In the genomic region with DNA sequence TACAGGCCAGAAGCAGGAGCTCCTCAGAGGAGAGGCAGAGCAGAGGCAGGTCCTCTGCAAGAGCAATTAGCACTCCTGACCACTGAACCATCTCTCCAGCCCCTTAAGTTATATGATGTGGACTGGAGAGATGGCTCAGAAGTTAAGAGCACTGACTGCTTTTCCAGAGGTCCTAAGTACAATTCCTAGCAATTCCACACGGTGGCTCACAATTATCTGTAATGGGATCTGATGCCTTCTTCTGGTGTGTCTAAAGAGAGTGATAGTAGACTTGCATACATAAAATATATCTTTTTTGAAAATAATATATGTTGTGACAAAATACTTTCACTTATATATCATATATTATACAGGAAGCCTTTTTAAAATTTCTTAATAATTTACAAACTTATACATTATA, we compare ENCODE assay signal across 20 mouse cellular contexts. TPM values are rescaled to one million over a fixed set of nuclear protein-coding genes. Genes with fewer than 3 reads are reported as not detected.
DNase-seq lines count a peak whose midpoint lies in the region; ATAC-seq and TF ChIP-seq lines count a peak whose summit lies in the region.
"Had no signal": no experiment of that assay in that cellular context is flagged by ENCODE, and none has a peak within 500 bp of the region (broad histone marks: within the 10 kb centered on the region; RNA-seq: fewer than 3 reads in every experiment).

No protein-coding gene starts in this region.

- H3K36me3 ChIP-seq in forebrain, embryonic 14.5 days (ENCODE audit: control insufficient read depth, insufficient read depth, low read length) = peaks cover 31% of the 10 kb centered on the region
- peaks cover 67% of the 10 kb centered on the region for H3K36me3 ChIP-seq in forebrain, embryonic 10.5 days (replicated peaks)
- peaks cover 3% of the 10 kb centered on the region; the same call in 1 of the 2 replicates for H3K36me3 ChIP-seq in lung, postnatal 0 days (ENCODE audit: insufficient read depth, low read length)
- H3K36me3 ChIP-seq in stomach, postnatal 0 days (ENCODE audit: control insufficient read depth, insufficient read depth, low read length) = peaks cover 11% of the 10 kb centered on the region; the same call in 1 of the 2 replicates

- no peaks in the 10 kb centered on the region for H3K4me1 ChIP-seq in forebrain, embryonic 14.5 days (ENCODE audit: control insufficient read depth, insufficient read depth, low read length)
- H3K4me1 ChIP-seq in forebrain, embryonic 10.5 days = no peaks in the 10 kb centered on the region
- H3K4me1 ChIP-seq in lung, postnatal 0 days (ENCODE audit: insufficient read depth, low read depth, low read length) = no peaks in the 10 kb centered on the region
- H3K4me1 ChIP-seq in stomach, postnatal 0 days (replicated peaks; ENCODE audit: control insufficient read depth, insufficient read depth) = no peaks in the 10 kb centered on the region
- H3K4me1 ChIP-seq: forebrain, embryonic 12.5 days; limb, embryonic 10.5 days had no signal

- peak; percentile 17 for DNase-seq in forebrain, embryonic 14.5 days (ENCODE audit: low spot score)
- no peak for DNase-seq in forebrain, embryonic 10.5 days (ENCODE audit: extremely low spot score, low spot score)
- peak; percentile 34 for DNase-seq in kidney, adult 9 months
- DNase-seq in kidney, postnatal 10 days = no peak
- no peak for DNase-seq in lung, postnatal 0 days (ENCODE audit: low spot score)
- no peak for DNase-seq in lung, postnatal 10 days
- DNase-seq in stomach, postnatal 0 days (ENCODE audit: low spot score) = no peak
- DNase-seq: adrenal gland, adult 2 months; cerebellum, adult 18-20 months; cerebellum, postnatal 14 days; gastrocnemius, postnatal 10 days; kidney, adult 8-10 months; kidney, postnatal 4 days; liver had no signal

- H3K4me2 ChIP-seq in forebrain, embryonic 14.5 days (ENCODE audit: low read length) = no peak overlapping the region
- H3K4me2 ChIP-seq in lung, postnatal 0 days (replicated peaks; ENCODE audit: low read depth, low read length) = no peak overlapping the region
- H3K4me2 ChIP-seq in stomach, postnatal 0 days (replicated peaks; ENCODE audit: low read depth) = no peak overlapping the region
- H3K4me2 ChIP-seq: embryonic facial prominence, embryonic 12.5 days; forebrain, embryonic 12.5 days; heart, embryonic 11.5 days had no signal

- no peak for ATAC-seq in forebrain, embryonic 14.5 days
- ATAC-seq in lung, postnatal 0 days = no peak
- ATAC-seq in stomach, postnatal 0 days (ENCODE audit: low FRiP score, low TSS enrichment) = no peak
- ATAC-seq in megakaryocyte, adult 5-6 weeks (ENCODE audit: poor library complexity, severe bottlenecking) = no peak
- ATAC-seq: inflammation-experienced regulatory T-cells, adult 6 months had no signal

- TF ChIP-seq EP300 in lung, postnatal 0 days (IDR thresholded peaks at IDR 0.05) = no peak
- no peak for TF ChIP-seq EP300 in stomach, postnatal 0 days (optimal IDR thresholded peaks at IDR 0.05)

- H3K4me3 ChIP-seq in forebrain, embryonic 14.5 days (ENCODE audit: low read depth, low read length) = no peak overlapping the region
- H3K4me3 ChIP-seq in forebrain, embryonic 10.5 days = no peak overlapping the region
- no peak overlapping the region for H3K4me3 ChIP-seq in lung, postnatal 0 days (ENCODE audit: low read depth, low read length)
- H3K4me3 ChIP-seq in stomach, postnatal 0 days (ENCODE audit: low read depth, low read length) = no peak overlapping the region
- H3K4me3 ChIP-seq: embryonic facial prominence, embryonic 12.5 days; forebrain, embryonic 12.5 days; limb, embryonic 10.5 days had no signal

- 58% methylated on average over 1 of the region's 1 CpGs for WGBS in forebrain, embryonic 14.5 days
- WGBS in forebrain, embryonic 10.5 days = 70% methylated on average over 1 of the region's 1 CpGs
- WGBS in lung, postnatal 0 days = 41% methylated on average over 1 of the region's 1 CpGs
- 43% methylated on average over 1 of the region's 1 CpGs for WGBS in stomach, postnatal 0 days

- H3K27ac ChIP-seq in forebrain, embryonic 14.5 days (ENCODE audit: low read depth, low read length) = no peak overlapping the region
- H3K27ac ChIP-seq in forebrain, embryonic 10.5 days = no peak overlapping the region
- H3K27ac ChIP-seq in lung, postnatal 0 days (ENCODE audit: low read length) = no peak overlapping the region
- no peak overlapping the region for H3K27ac ChIP-seq in stomach, postnatal 0 days (replicated peaks)
- H3K27ac ChIP-seq: embryonic facial prominence, embryonic 12.5 days; forebrain, embryonic 12.5 days; limb, embryonic 10.5 days had no signal

- H3K27me3 ChIP-seq in forebrain, embryonic 14.5 days (replicated peaks; ENCODE audit: control insufficient read depth, insufficient read depth, low read length) = no peaks in the 10 kb centered on the region
- no peaks in the 10 kb centered on the region for H3K27me3 ChIP-seq in forebrain, embryonic 10.5 days (ENCODE audit: poor library complexity, severe bottlenecking)
- no peaks in the 10 kb centered on the region for H3K27me3 ChIP-seq in lung, postnatal 0 days (replicated peaks; ENCODE audit: insufficient read depth, low read length)
- no peaks in the 10 kb centered on the region for H3K27me3 ChIP-seq in stomach, postnatal 0 days (ENCODE audit: control insufficient read depth, insufficient read depth, low read length)
- H3K27me3 ChIP-seq: embryonic facial prominence, embryonic 12.5 days; forebrain, embryonic 12.5 days had no signal

- no peak overlapping the region for H3K9ac ChIP-seq in forebrain, embryonic 14.5 days (ENCODE audit: low read length)
- no peak overlapping the region for H3K9ac ChIP-seq in lung, postnatal 0 days (replicated peaks; ENCODE audit: low read depth)
- no peak overlapping the region for H3K9ac ChIP-seq in stomach, postnatal 0 days (ENCODE audit: low read length)
- H3K9ac ChIP-seq: embryonic facial prominence, embryonic 12.5 days; forebrain, embryonic 12.5 days had no signal

- no peaks in the 10 kb centered on the region for H3K9me3 ChIP-seq in forebrain, embryonic 14.5 days (replicated peaks; ENCODE audit: control insufficient read depth, low read length)
- no peaks in the 10 kb centered on the region for H3K9me3 ChIP-seq in forebrain, embryonic 10.5 days
- no peaks in the 10 kb centered on the region for H3K9me3 ChIP-seq in lung, postnatal 0 days (ENCODE audit: low read length)
- no peaks in the 10 kb centered on the region for H3K9me3 ChIP-seq in stomach, postnatal 0 days (ENCODE audit: control insufficient read depth, low read length)
- H3K9me3 ChIP-seq: embryonic facial prominence, embryonic 12.5 days; forebrain, embryonic 12.5 days; limb, embryonic 10.5 days had no signal

- peak; percentile 32; the same call in 1 of the 2 replicates for TF ChIP-seq CTCF in lung, postnatal 0 days (IDR thresholded peaks at IDR 0.05)
- TF ChIP-seq CTCF in stomach, postnatal 0 days (IDR thresholded peaks at IDR 0.05; ENCODE audit: low read depth) = peak; percentile 53

RNA-seq across cellular contexts. Expression of a gene that starts 15.3 kb away (rescaled TPM):
- polyA plus RNA-seq in forebrain, embryonic 14.5 days (2014; fragmentation: Nextera tagmentation; extraction: Ambion mirVana) = 12.2 and 16.7 TPM in 2 replicates
- 18.9 and 22.9 TPM in 2 replicates for polyA plus RNA-seq in forebrain, embryonic 10.5 days (2016; fragmentation: Nextera tagmentation; extraction: Ambion mirVana)
- polyA plus RNA-seq in lung, postnatal 0 days (2015; fragmentation: Nextera tagmentation; extraction: Ambion mirVana) = 25.1 and 31.0 TPM in 2 replicates
- polyA plus RNA-seq in stomach, postnatal 0 days (2015; fragmentation: Nextera tagmentation; extraction: Ambion mirVana) = 30.2 and 33.5 TPM in 2 replicates
- total RNA-seq in megakaryocyte, adult 5-6 weeks (2015) = 56.1 and 61.0 TPM in 2 replicates
- total RNA-seq in megakaryocyte, adult 5-6 weeks (2017) = 69.5 and 70.7 TPM in 2 replicates

RNA-seq across cellular contexts. Expression of a gene that starts 27.1 kb away (rescaled TPM):
- 19.7 and 19.8 TPM in 2 replicates for polyA plus RNA-seq in forebrain, embryonic 14.5 days (2014; fragmentation: Nextera tagmentation; extraction: Ambion mirVana)
- polyA plus RNA-seq in forebrain, embryonic 10.5 days (2016; fragmentation: Nextera tagmentation; extraction: Ambion mirVana) = 21.5 and 22.0 TPM in 2 replicates
- 10.0 and 10.7 TPM in 2 replicates for polyA plus RNA-seq in lung, postnatal 0 days (2015; fragmentation: Nextera tagmentation; extraction: Ambion mirVana)
- polyA plus RNA-seq in stomach, postnatal 0 days (2015; fragmentation: Nextera tagmentation; extraction: Ambion mirVana) = 11.1 and 12.3 TPM in 2 replicates
- total RNA-seq in megakaryocyte, adult 5-6 weeks (2015) = 16.9 and 17.9 TPM in 2 replicates
- 18.1 and 20.2 TPM in 2 replicates for total RNA-seq in megakaryocyte, adult 5-6 weeks (2017)

Comparison
In these comparisons a context has a peak if more than half of its experiments do, and no peak if none do; other contexts are left out.
1. DNase-seq: peak in forebrain, embryonic 14.5 days (single experiment) and kidney, adult 9 months (single experiment); none in forebrain, embryonic 10.5 days (single experiment), kidney, postnatal 10 days (single experiment), lung, postnatal 0 days (single experiment), lung, postnatal 10 days (single experiment) and stomach, postnatal 0 days (single experiment).